Mouse (Mus musculus): Measurements from ENCODE around the gene Atp1b1. TPM values are rescaled to one million over a fixed set of nuclear protein-coding genes. Genes with fewer than 3 reads are reported as not detected.

Gene Atp1b1
- polyA plus RNA-seq, 1 experiment = 46.4 TPM

- peaks cover 2% of the 10 kb centered on the region for H3K4me1 ChIP-seq (ENCODE audit: control insufficient read depth, insufficient read depth, low read length)
- WGBS = 27% methylated on average over 12 of the region's 12 CpGs
- H3K4me3 ChIP-seq (replicated peaks; ENCODE audit: control insufficient read depth, low read depth, low read length) = peak overlapping the region; percentile 61
- H3K27ac ChIP-seq (ENCODE audit: control insufficient read depth, insufficient read depth, low read depth, low read length, poor library complexity) = no peak overlapping the region
- TF ChIP-seq CTCF (IDR thresholded peaks at IDR 0.05; ENCODE audit: control insufficient read depth, insufficient read depth, low read length) (no peak), POLR2A (IDR thresholded peaks at IDR 0.05; ENCODE audit: borderline replicate concordance, control insufficient read depth, low read depth, low read length) (no peak)
Observed at GRCm38 (mm10) chr1:164459127-164459905, 1.2 kb upstream of the Atp1b1 start.

- Histone ChIP-seq H3K4me1 (ENCODE audit: control insufficient read depth, insufficient read depth, low read length) (peaks cover 3% of the 10 kb centered on the region), H3K4me3 (replicated peaks; ENCODE audit: control insufficient read depth, low read depth, low read length) (peak overlapping the region; percentile 61), H3K27ac (ENCODE audit: control insufficient read depth, insufficient read depth, low read depth, low read length, poor library complexity) (peak overlapping the region; percentile 60; the same call in 1 of the 2 replicates)
- TF ChIP-seq CTCF (IDR thresholded peaks at IDR 0.05; ENCODE audit: control insufficient read depth, insufficient read depth, low read length) (no peak), POLR2A (IDR thresholded peaks at IDR 0.05; ENCODE audit: borderline replicate concordance, control insufficient read depth, low read depth, low read length) (no peak)
- WGBS = under 1% methylated on average over 22 of the region's 22 CpGs
Observed at GRCm38 (mm10) chr1:164458621-164459051, 481 bp upstream of the Atp1b1 start.

GRCm38 (mm10) chr1:164457531-164458244 lies 467 bp downstream of the Atp1b1 start:
- H3K27ac ChIP-seq (ENCODE audit: control insufficient read depth, insufficient read depth, low read depth, low read length, poor library complexity) = peak overlapping the region; percentile 72
- peak overlapping the region; percentile 85 for H3K4me3 ChIP-seq (replicated peaks; ENCODE audit: control insufficient read depth, low read depth, low read length)
- under 1% methylated on average over 71 of the region's 76 CpGs for WGBS
- TF ChIP-seq CTCF (IDR thresholded peaks at IDR 0.05; ENCODE audit: control insufficient read depth, insufficient read depth, low read length) = no peak
- no peak for TF ChIP-seq POLR2A (IDR thresholded peaks at IDR 0.05; ENCODE audit: borderline replicate concordance, control insufficient read depth, low read depth, low read length)
- peaks cover 5% of the 10 kb centered on the region for H3K4me1 ChIP-seq (ENCODE audit: control insufficient read depth, insufficient read depth, low read length)

GRCm38 (mm10) chr1:164456731-164457130 lies 1.4 kb downstream of the Atp1b1 start:
- WGBS = 16% methylated on average over 8 of the region's 8 CpGs
- peak overlapping the region; percentile 61 for H3K4me3 ChIP-seq (replicated peaks; ENCODE audit: control insufficient read depth, low read depth, low read length)
- TF ChIP-seq POLR2A (IDR thresholded peaks at IDR 0.05; ENCODE audit: borderline replicate concordance, control insufficient read depth, low read depth, low read length) = no peak
- no peak for TF ChIP-seq CTCF (IDR thresholded peaks at IDR 0.05; ENCODE audit: control insufficient read depth, insufficient read depth, low read length)
- peaks cover 5% of the 10 kb centered on the region for H3K4me1 ChIP-seq (ENCODE audit: control insufficient read depth, insufficient read depth, low read length)
- H3K27ac ChIP-seq (ENCODE audit: control insufficient read depth, insufficient read depth, low read depth, low read length, poor library complexity) = no peak overlapping the region

- TF ChIP-seq POLR2A (IDR thresholded peaks at IDR 0.05; ENCODE audit: borderline replicate concordance, control insufficient read depth, low read depth, low read length) = no peak
- TF ChIP-seq CTCF (IDR thresholded peaks at IDR 0.05; ENCODE audit: control insufficient read depth, insufficient read depth, low read length) = no peak
- H3K27ac ChIP-seq (ENCODE audit: control insufficient read depth, insufficient read depth, low read depth, low read length, poor library complexity) = no peak overlapping the region
- peak overlapping the region; percentile 44 for H3K4me3 ChIP-seq (replicated peaks; ENCODE audit: control insufficient read depth, low read depth, low read length)
- 66% methylated on average over 6 of the region's 6 CpGs for WGBS
- H3K4me1 ChIP-seq (ENCODE audit: control insufficient read depth, insufficient read depth, low read length) = peaks cover 5% of the 10 kb centered on the region
Observed at GRCm38 (mm10) chr1:164456065-164456464, 2.1 kb downstream of the Atp1b1 start.

GRCm38 (mm10) chr1:164455614-164456013 lies 2.5 kb downstream of the Atp1b1 start:
- WGBS = 40% methylated on average over 7 of the region's 7 CpGs
- Histone ChIP-seq H3K27ac (ENCODE audit: control insufficient read depth, insufficient read depth, low read depth, low read length, poor library complexity) (no peak overlapping the region), H3K4me1 (ENCODE audit: control insufficient read depth, insufficient read depth, low read length) (peaks cover 5% of the 10 kb centered on the region), H3K4me3 (replicated peaks; ENCODE audit: control insufficient read depth, low read depth, low read length) (peak overlapping the region; percentile 33)
- TF ChIP-seq CTCF (IDR thresholded peaks at IDR 0.05; ENCODE audit: control insufficient read depth, insufficient read depth, low read length) (peak; percentile 43), POLR2A (IDR thresholded peaks at IDR 0.05; ENCODE audit: borderline replicate concordance, control insufficient read depth, low read depth, low read length) (no peak)

- TF ChIP-seq CTCF (IDR thresholded peaks at IDR 0.05; ENCODE audit: control insufficient read depth, insufficient read depth, low read length) (no peak), POLR2A (IDR thresholded peaks at IDR 0.05; ENCODE audit: borderline replicate concordance, control insufficient read depth, low read depth, low read length) (no peak)
- Histone ChIP-seq H3K27ac (ENCODE audit: control insufficient read depth, insufficient read depth, low read depth, low read length, poor library complexity) (no peak overlapping the region), H3K4me3 (replicated peaks; ENCODE audit: control insufficient read depth, low read depth, low read length) (peak overlapping the region; percentile 30), H3K4me1 (ENCODE audit: control insufficient read depth, insufficient read depth, low read length) (peaks cover 5% of the 10 kb centered on the region)
- WGBS = 78% methylated on average over 14 of the region's 14 CpGs
Observed at GRCm38 (mm10) chr1:164454747-164455400, 3.3 kb downstream of the Atp1b1 start.

GRCm38 (mm10) chr1:164453739-164454138 lies 4.4 kb downstream of the Atp1b1 start:
- 5% methylated on average over 5 of the region's 5 CpGs for WGBS
- TF ChIP-seq POLR2A (IDR thresholded peaks at IDR 0.05; ENCODE audit: borderline replicate concordance, control insufficient read depth, low read depth, low read length) (no peak), CTCF (IDR thresholded peaks at IDR 0.05; ENCODE audit: control insufficient read depth, insufficient read depth, low read length) (no peak)
- H3K4me1 ChIP-seq (ENCODE audit: control insufficient read depth, insufficient read depth, low read length) = peaks cover 5% of the 10 kb centered on the region
- no peak overlapping the region for H3K4me3 ChIP-seq (replicated peaks; ENCODE audit: control insufficient read depth, low read depth, low read length)
- H3K27ac ChIP-seq (ENCODE audit: control insufficient read depth, insufficient read depth, low read depth, low read length, poor library complexity) = 0 out of 2 replicates have a peak overlapping the region, but pooled peaks have one; percentile 13

Measured in bone marrow, adult 2 months (tissue).